Mouse (Mus musculus) gastrocnemius, adult 18-20 months (tissue): ENCODE results near the gene Gm3629. TPM values are rescaled to one million over a fixed set of nuclear protein-coding genes. Genes with fewer than 3 reads are reported as not detected.
A peak's percentile ranks its signal among the peaks of the same experiment; 100 is the strongest.
"Not testable (repeated sequence)": the region's sequence is repeated elsewhere in the genome, so short reads cannot be mapped to it uniquely, and the experiment has no call there.

Source experiments
- DNase-seq: peaks from one replicate; pipeline ENCODE4 v3.0.0; 2021; ENCODE audit warnings: low spot score
- long read RNA-seq, 2 experiments: library from polyadenylated mRNA; stranded (forward); transcript quantifications; one replicate each; pipeline ENCODE4 v2.0.0; 2021
- total RNA-seq, 2 experiments: library from RNA; stranded (reverse); gene quantifications; 2 replicates each; pipeline ENCODE4 v1.2.3; 2021

Gm3629 gene
- not detected for total RNA-seq
- long read RNA-seq, experiment 1 = 0 reads
- long read RNA-seq, experiment 2 = 0 reads

DNA sequence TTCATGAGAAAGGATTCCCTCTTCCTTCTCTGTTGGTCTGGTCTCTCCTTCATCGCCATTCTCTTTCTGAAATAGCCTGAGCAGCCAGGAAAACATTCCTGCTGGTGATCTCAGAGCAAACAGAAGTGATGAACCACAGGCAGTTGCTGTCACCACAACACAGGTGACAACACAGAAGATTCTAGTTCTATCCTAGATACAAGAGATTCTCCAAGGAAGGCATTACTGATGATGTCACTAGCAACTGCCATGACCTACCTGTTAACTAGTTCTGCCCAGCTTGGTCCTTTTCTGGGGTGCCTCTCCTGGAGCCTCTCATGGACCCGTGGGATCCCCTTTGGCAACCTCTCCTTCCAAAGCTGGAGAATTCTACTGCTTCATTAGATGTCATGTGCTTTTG is at the start of gene Gm3629:
Gm3629 (minus strand) TSS at position 101 of the 400 bp plus-strand sequence.
- DNase-seq = not testable (repeated sequence)

DNA sequence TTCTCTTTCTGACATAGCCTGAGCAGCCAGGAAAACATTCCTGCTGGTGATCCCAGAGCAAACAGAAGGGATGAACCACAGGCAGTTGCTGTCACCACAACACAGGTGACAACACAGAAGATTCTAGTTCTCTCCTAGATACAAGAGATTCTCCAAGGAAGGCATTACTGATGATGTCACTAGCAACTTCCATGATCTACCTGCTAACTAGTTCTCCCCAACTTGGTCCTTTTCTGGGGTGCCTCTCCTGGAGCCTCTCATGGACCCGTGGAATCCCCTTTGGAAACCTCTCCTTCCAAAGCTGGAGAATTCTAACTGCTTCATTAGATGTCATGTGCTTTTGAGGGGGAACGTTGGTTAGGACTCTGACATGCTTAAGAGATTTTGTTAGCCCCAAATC is 31.9 kb upstream of the Gm3629 start, which contains the start of gene Gm3460:
Gm3460 (minus strand) TSS at position 101 of the 400 bp plus-strand sequence.
- DNase-seq = not testable (repeated sequence)

DNA sequence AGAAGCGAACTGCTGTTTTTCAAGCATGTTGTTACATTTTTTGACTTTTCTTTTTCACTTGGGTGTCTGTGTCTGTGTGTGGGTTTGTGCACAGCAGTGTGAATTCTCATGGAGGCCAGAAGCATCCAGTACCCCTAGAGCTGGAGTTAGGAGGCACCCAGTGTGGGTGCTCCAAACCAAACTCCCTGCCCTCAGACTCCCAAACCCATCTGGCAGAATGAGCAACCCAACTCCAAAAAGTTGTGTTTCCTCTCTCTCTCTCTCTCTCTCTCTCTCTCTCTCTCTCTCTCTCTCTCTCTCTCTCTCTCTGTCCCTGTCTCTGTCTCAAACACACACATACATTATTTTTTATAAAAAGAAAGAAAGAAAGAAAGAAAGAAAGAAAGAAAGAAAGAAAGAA is 16.0 kb upstream of the Gm3629 start:
- peak; percentile 0 for DNase-seq

DNA sequence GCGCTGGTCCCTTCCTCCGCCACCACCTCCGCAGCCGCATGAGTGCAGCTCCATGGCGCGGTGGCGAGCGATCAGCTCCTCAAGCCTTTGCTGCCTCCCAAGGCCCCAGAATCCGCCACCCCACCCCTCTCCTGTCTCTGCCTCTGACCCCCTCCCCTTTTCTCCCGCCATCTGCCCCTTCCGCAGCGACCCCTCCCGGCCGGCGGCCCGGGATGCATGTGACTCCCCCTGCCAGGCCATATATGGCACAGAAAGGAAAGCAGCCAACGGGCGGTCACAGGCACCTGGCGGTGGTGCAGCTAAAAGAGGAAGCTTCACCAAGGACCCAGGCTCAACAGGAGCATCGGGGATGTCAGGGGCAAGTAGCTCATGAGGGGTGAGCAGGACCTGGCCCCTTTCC is 14.6 kb upstream of the Gm3629 start:
- DNase-seq = not testable (repeated sequence)

DNA sequence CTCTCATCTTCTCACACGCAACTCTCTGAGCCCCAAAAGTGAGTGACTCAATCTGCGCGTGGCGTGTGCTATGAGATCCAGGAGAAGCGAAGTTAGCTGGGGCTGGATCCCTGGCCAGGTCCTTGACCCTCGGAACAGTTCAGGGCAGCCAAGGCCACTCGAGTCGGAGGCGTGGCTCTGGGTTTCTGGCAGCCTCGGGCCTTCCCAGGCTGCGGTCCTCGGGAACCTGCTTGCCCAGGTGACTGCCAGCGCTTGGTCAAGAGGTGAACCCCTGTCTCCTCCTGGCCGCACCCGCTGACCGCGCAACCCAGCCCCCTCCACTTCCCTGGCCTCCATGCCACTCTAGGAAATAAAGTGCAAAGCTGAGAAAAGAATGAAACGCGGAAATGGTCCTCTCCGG is 14.1 kb upstream of the Gm3629 start:
- not testable (repeated sequence) for DNase-seq

DNA sequence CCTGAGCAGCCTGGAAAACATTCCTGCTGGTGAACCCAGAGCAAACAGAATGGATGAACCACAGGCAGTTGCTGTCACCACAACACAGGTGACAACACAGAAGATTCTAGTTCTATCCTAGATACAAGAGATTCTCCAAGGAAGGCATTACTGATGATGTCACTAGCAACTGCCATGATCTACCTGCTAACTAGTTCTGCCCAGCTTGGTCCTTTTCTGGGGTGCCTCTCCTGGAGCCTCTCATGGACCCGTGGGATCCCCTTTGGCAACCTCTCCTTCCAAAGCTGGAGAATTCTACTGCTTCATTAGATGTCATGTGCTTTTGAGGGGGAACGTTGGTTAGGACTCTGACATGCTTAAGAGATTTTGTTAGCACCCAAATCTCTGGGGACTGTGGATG is 53.2 kb downstream of the Gm3629 start, which contains the start of gene Gm8356:
Gm8356 (minus strand) TSS at position 101 of the 400 bp plus-strand sequence.
- not testable (repeated sequence) for DNase-seq

Other genes with a start within 250 kb of the Gm3629 start
- not detected for gene Gm3618, start 246.9 kb downstream of the Gm3629 start, total RNA-seq
- not detected for gene Gm16440, start 200.3 kb downstream of the Gm3629 start, total RNA-seq
- gene Gm3591, start 178.1 kb downstream of the Gm3629 start, total RNA-seq = not detected
- gene Gm3594, start 146.0 kb downstream of the Gm3629 start, total RNA-seq = not detected
- not detected for gene Gm8356, start 53.3 kb downstream of the Gm3629 start, total RNA-seq
- not detected for gene Gm3460, start 31.8 kb upstream of the Gm3629 start, total RNA-seq
- not detected for gene Gm10251, start 93.6 kb upstream of the Gm3629 start, total RNA-seq
- not detected for gene Gm8050, start 129.6 kb upstream of the Gm3629 start, total RNA-seq
- gene Gm3636, start 151.7 kb upstream of the Gm3629 start, total RNA-seq = 1 to 10 TPM in 1 of 2 experiments, under 1 TPM in 1; 0.82 to 1.0 TPM
- gene Gm8362, start 183.8 kb upstream of the Gm3629 start, total RNA-seq = not detected
- gene Gm3642, start 249.7 kb upstream of the Gm3629 start, total RNA-seq = not detected